1 mouse cellular context compared by ENCODE assay signal in the genomic region with DNA sequence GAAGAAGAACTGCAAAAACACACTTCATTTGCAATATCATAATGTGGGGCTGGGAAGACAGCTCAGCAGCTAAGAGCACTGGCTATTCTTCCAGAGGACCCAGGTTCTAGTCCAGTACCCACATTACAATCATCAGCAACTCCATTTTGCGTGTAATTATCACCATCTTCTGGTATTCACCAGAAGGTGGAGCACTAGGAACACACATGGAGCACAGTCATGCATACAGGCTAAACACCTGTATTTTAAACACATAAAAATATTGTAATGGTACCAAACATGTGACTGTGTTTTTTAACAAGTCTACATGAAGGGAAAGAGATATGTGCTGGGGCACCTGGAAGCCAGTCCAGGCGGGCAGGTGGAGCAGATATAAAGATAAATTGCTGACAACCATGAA.
TF ChIP-seq lines count a peak whose summit lies in the region.

No protein-coding gene starts in this region.

TF ChIP-seq in MEL, 35 proteins besides CTCF, POLR2A, EP300 and RAD21 (continued from another document):
- no peak for TF ChIP-seq E2F4 (IDR thresholded peaks at IDR 0.05; ENCODE audit: borderline replicate concordance, low read depth, low read length)
- TF ChIP-seq SMC3 (IDR thresholded peaks at IDR 0.05; ENCODE audit: low read depth, low read length), result peak; percentile 56
- TF ChIP-seq CHD2 (IDR thresholded peaks at IDR 0.05; ENCODE audit: low read length), result no peak
TF ChIP-seq in MEL: peak in this region for 2.
